Mouse (Mus musculus): ENCODE measurements at regions not wholly inside any gene's neighbourhood (a gene's known extent, or its start where the extent isn't known, plus 50 kb on each side); places are given as distances from the start of the nearest gene placed in this dataset.

- no peak for TF ChIP-seq CTCF (IDR thresholded peaks at IDR 0.05; ENCODE audit: borderline replicate concordance, insufficient read depth, low read length)
- TF ChIP-seq POLR2A (IDR thresholded peaks at IDR 0.05; ENCODE audit: low read depth, low read length) = no peak
Measured at GRCm38 (mm10) chr15:56844574-56844973, 632.9 kb downstream of the Slc22a22 start.

Measured in embryonic fibroblast, embryonic 13.5 days (primary cell).